ENCODE assay signal across 9 mouse cellular contexts in genomic region chr10:61331046-61331445, GRCm38 (mm10). TPM values are rescaled to one million over a fixed set of nuclear protein-coding genes. Genes with fewer than 3 reads are reported as not detected.
DNase-seq lines count a peak whose midpoint lies in the region; ATAC-seq lines count a peak whose summit lies in the region.
"Had no signal": no experiment of that assay in that cellular context is flagged by ENCODE, and none has a peak within 500 bp of the region (broad histone marks: within the 10 kb centered on the region; RNA-seq: fewer than 3 reads in every experiment).

No protein-coding gene starts in this region.

- no peak overlapping the region for H3K4me2 ChIP-seq in hindbrain, embryonic 13.5 days
- no peak overlapping the region for H3K4me2 ChIP-seq in hindbrain, embryonic 11.5 days (replicated peaks; ENCODE audit: low read depth, low read length)
- no peak overlapping the region for H3K4me2 ChIP-seq in lung, embryonic 16.5 days (ENCODE audit: low read depth, low read length)
- H3K4me2 ChIP-seq: limb, embryonic 15.5 days had no signal

- no peak overlapping the region for H3K27ac ChIP-seq in hindbrain, embryonic 13.5 days
- no peak overlapping the region for H3K27ac ChIP-seq in hindbrain, embryonic 11.5 days (ENCODE audit: low read depth, low read length)
- no peak overlapping the region for H3K27ac ChIP-seq in lung, embryonic 16.5 days (ENCODE audit: low read length)
- H3K27ac ChIP-seq: limb, embryonic 15.5 days had no signal

- DNase-seq in hindbrain, embryonic 11.5 days (ENCODE audit: low spot score): no peak
- DNase-seq in cerebellum, postnatal 36 days: peak; percentile 76 to 82
- DNase-seq in heart, postnatal 4 days: peak; percentile 70
- no peak for DNase-seq in adrenal gland, adult 8-10 months

- H3K4me1 ChIP-seq in hindbrain, embryonic 13.5 days (replicated peaks): peaks cover 32% of the 10 kb centered on the region
- peaks cover 3% of the 10 kb centered on the region; the same call in 1 of the 2 replicates for H3K4me1 ChIP-seq in hindbrain, embryonic 11.5 days (replicated peaks; ENCODE audit: control insufficient read depth, insufficient read depth, low read length)
- H3K4me1 ChIP-seq in lung, embryonic 16.5 days (replicated peaks; ENCODE audit: control insufficient read depth, insufficient read depth, low read length): no peaks in the 10 kb centered on the region

- H3K36me3 ChIP-seq in hindbrain, embryonic 13.5 days: peaks cover 5% of the 10 kb centered on the region; the same call in 1 of the 2 replicates
- H3K36me3 ChIP-seq in hindbrain, embryonic 11.5 days (ENCODE audit: control insufficient read depth, insufficient read depth, low read length): no peaks in the 10 kb centered on the region
- H3K36me3 ChIP-seq in lung, embryonic 16.5 days (ENCODE audit: control insufficient read depth, insufficient read depth, low read length): peaks cover 7% of the 10 kb centered on the region; the same call in 1 of the 2 replicates

- no peaks in the 10 kb centered on the region for H3K9me3 ChIP-seq in hindbrain, embryonic 13.5 days
- no peaks in the 10 kb centered on the region for H3K9me3 ChIP-seq in hindbrain, embryonic 11.5 days (ENCODE audit: control insufficient read depth, low read length)
- H3K9me3 ChIP-seq in lung, embryonic 16.5 days (ENCODE audit: control insufficient read depth, low read length): no peaks in the 10 kb centered on the region
- H3K9me3 ChIP-seq: limb, embryonic 15.5 days had no signal

- no peaks in the 10 kb centered on the region for H3K27me3 ChIP-seq in hindbrain, embryonic 13.5 days
- no peaks in the 10 kb centered on the region for H3K27me3 ChIP-seq in hindbrain, embryonic 11.5 days (ENCODE audit: control insufficient read depth, insufficient read depth, low read length)
- no peaks in the 10 kb centered on the region for H3K27me3 ChIP-seq in lung, embryonic 16.5 days (ENCODE audit: control insufficient read depth, insufficient read depth, low read depth, low read length)
- H3K27me3 ChIP-seq: limb, embryonic 15.5 days had no signal

- H3K4me3 ChIP-seq in hindbrain, embryonic 13.5 days: no peak overlapping the region
- H3K4me3 ChIP-seq in hindbrain, embryonic 11.5 days (ENCODE audit: low read depth, low read length): no peak overlapping the region
- H3K4me3 ChIP-seq in lung, embryonic 16.5 days (ENCODE audit: low read length): no peak overlapping the region
- H3K4me3 ChIP-seq: limb, embryonic 15.5 days had no signal

- 80% methylated on average over 5 of the region's 5 CpGs for WGBS in hindbrain, embryonic 13.5 days
- WGBS in hindbrain, embryonic 11.5 days: 92% methylated on average over 5 of the region's 5 CpGs
- 63% methylated on average over 5 of the region's 5 CpGs for WGBS in lung, embryonic 16.5 days

- ATAC-seq in hindbrain, embryonic 13.5 days (ENCODE audit: low FRiP score): peak; percentile 60; the same call in 1 of the 2 replicates
- ATAC-seq in hindbrain, embryonic 11.5 days (ENCODE audit: low FRiP score): no peak
- ATAC-seq in lung, embryonic 16.5 days (ENCODE audit: low read depth): peak; percentile 44; the same call in 1 of the 2 replicates
- ATAC-seq in activated CD4-positive, CD25-positive, alpha-beta regulatory T cell, adult 4 months: no peak
- no peak for ATAC-seq in erythroid progenitor cell, adult 5-6 weeks (replicated peaks; ENCODE audit: low FRiP score, poor library complexity, severe bottlenecking)

- no peak overlapping the region for H3K9ac ChIP-seq in hindbrain, embryonic 13.5 days
- no peak overlapping the region for H3K9ac ChIP-seq in hindbrain, embryonic 11.5 days (ENCODE audit: low read depth, low read length)
- no peak overlapping the region for H3K9ac ChIP-seq in lung, embryonic 16.5 days (ENCODE audit: low read length)
- H3K9ac ChIP-seq: limb, embryonic 15.5 days had no signal

RNA-seq across cellular contexts. Expression of gene Prf1, which starts 33.4 kb away (rescaled TPM):
- 0.06 TPM in 1 of 2 replicates, not detected in the other for polyA plus RNA-seq in hindbrain, embryonic 13.5 days (2015; fragmentation: Nextera tagmentation; extraction: Ambion mirVana)
- polyA plus RNA-seq in hindbrain, embryonic 11.5 days (2014; fragmentation: Nextera tagmentation; extraction: Ambion mirVana): 0.17 TPM in 1 of 2 replicates, not detected in the other
- total RNA-seq in heart, postnatal 4 days (2021): under 1 TPM in 1 of 2 experiments, not detected in 1; 0.09 TPM
- 0.06 TPM in 1 of 2 replicates, not detected in the other for polyA plus RNA-seq in lung, embryonic 16.5 days (2015; fragmentation: Nextera tagmentation; extraction: Ambion mirVana)
- 1 to 10 TPM; 5.1 to 6.7 TPM for polyA plus RNA-seq in activated CD4-positive, CD25-positive, alpha-beta regulatory T cell, adult 4 months (2017; shearing (Covaris generic))
- not detected in 2 replicates for total RNA-seq in erythroid progenitor cell, adult 5-6 weeks (2015; ENCODE audit: low replicate concordance)
- not detected in 2 replicates for total RNA-seq in erythroid progenitor cell, adult 5-6 weeks (2017; ENCODE audit: low replicate concordance)
- total RNA-seq in adrenal gland, adult 8-10 months (2022): under 1 TPM; 0.21 to 0.61 (median 0.31) TPM

RNA-seq across cellular contexts. Expression of gene Pald1, which starts 52.3 kb away (rescaled TPM):
- 29.4 and 30.8 TPM in 2 replicates for polyA plus RNA-seq in hindbrain, embryonic 13.5 days (2015; fragmentation: Nextera tagmentation; extraction: Ambion mirVana)
- 13.6 and 15.9 TPM in 2 replicates for polyA plus RNA-seq in hindbrain, embryonic 11.5 days (2014; fragmentation: Nextera tagmentation; extraction: Ambion mirVana)
- 10 to 100 TPM; 38.1 to 38.9 TPM for total RNA-seq in heart, postnatal 4 days (2021)
- polyA plus RNA-seq in lung, embryonic 16.5 days (2015; fragmentation: Nextera tagmentation; extraction: Ambion mirVana): 49.4 and 49.9 TPM in 2 replicates
- not detected for polyA plus RNA-seq in activated CD4-positive, CD25-positive, alpha-beta regulatory T cell, adult 4 months (2017; shearing (Covaris generic))
- not detected in 2 replicates for total RNA-seq in erythroid progenitor cell, adult 5-6 weeks (2015; ENCODE audit: low replicate concordance)
- total RNA-seq in erythroid progenitor cell, adult 5-6 weeks (2017; ENCODE audit: low replicate concordance): 0.39 TPM in 1 of 2 replicates, not detected in the other
- total RNA-seq in adrenal gland, adult 8-10 months (2022): 10 to 100 TPM; 13.2 to 24.9 (median 19.0) TPM

RNA-seq across cellular contexts. Expression of gene Adamts14, which starts 57.8 kb away (rescaled TPM):
- polyA plus RNA-seq in hindbrain, embryonic 13.5 days (2015; fragmentation: Nextera tagmentation; extraction: Ambion mirVana): 0.14 and 0.31 TPM in 2 replicates
- 0.22 and 0.37 TPM in 2 replicates for polyA plus RNA-seq in hindbrain, embryonic 11.5 days (2014; fragmentation: Nextera tagmentation; extraction: Ambion mirVana)
- 1 to 10 TPM; 6.9 to 7.5 TPM for total RNA-seq in heart, postnatal 4 days (2021)
- 2.6 and 2.7 TPM in 2 replicates for polyA plus RNA-seq in lung, embryonic 16.5 days (2015; fragmentation: Nextera tagmentation; extraction: Ambion mirVana)
- polyA plus RNA-seq in activated CD4-positive, CD25-positive, alpha-beta regulatory T cell, adult 4 months (2017; shearing (Covaris generic)): not detected
- 1.3 TPM in 1 of 2 replicates, not detected in the other for total RNA-seq in erythroid progenitor cell, adult 5-6 weeks (2015; ENCODE audit: low replicate concordance)
- 0.39 TPM in 1 of 2 replicates, not detected in the other for total RNA-seq in erythroid progenitor cell, adult 5-6 weeks (2017; ENCODE audit: low replicate concordance)
- total RNA-seq in adrenal gland, adult 8-10 months (2022): 1 to 10 TPM; 1.7 to 3.9 (median 1.9) TPM

Comparison
In these comparisons a context has a peak if more than half of its experiments do, and no peak if none do; other contexts are left out.
1. ATAC-seq: peak in hindbrain, embryonic 13.5 days (single experiment) and lung, embryonic 16.5 days (single experiment); none in hindbrain, embryonic 11.5 days (single experiment), activated CD4-positive, CD25-positive, alpha-beta regulatory T cell, adult 4 months (single experiment) and erythroid progenitor cell, adult 5-6 weeks (single experiment).
2. DNase-seq: peak in cerebellum, postnatal 36 days (2 of 2) and heart, postnatal 4 days (single experiment); none in hindbrain, embryonic 11.5 days (single experiment) and adrenal gland, adult 8-10 months (single experiment).
3. RNA of gene Pald1, which starts 52.3 kb away (polyA plus RNA-seq): 49.4 to 49.9 TPM in lung, embryonic 16.5 days, 29.4 to 30.8 TPM in hindbrain, embryonic 13.5 days and 13.6 to 15.9 TPM in hindbrain, embryonic 11.5 days; not detected in activated CD4-positive, CD25-positive, alpha-beta regulatory T cell, adult 4 months; every median in the first group is over 10 times any median in the second.